Mouse (Mus musculus): ENCODE results near the gene Aes. TPM values are rescaled to one million over a fixed set of nuclear protein-coding genes. Genes with fewer than 3 reads are reported as not detected.

The Aes gene
- polyA plus RNA-seq, 1 experiment from 2014 or later = 572 TPM

DNA sequence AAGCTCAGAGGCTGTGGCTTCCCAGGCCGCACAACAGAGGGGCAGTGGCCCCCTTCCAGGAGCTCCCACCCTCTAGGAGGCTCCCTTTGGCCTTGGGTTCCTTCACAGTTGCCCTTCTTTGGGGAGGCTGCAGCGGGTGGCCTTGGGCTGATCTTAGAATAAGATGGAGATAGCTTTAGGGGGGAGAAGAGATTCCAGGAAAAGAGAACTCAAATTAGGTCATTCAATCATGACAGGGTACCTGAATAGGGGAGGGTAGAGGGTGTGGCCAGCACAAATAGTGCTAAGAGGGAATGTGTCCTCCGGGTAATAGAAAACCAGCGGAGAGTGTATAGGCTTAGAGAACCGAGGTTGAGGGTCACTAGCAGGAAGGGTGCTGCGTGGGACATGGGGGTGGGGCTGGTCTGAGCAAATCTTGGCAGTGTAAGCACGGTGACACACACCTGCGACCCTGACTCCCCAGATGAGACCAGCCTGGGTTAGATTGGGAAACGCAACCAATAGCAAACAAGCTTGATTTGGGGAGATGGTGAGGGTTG, 12.9 kb downstream of the Aes start:
- peak overlapping the region; percentile 75 for H3K27ac ChIP-seq
- peaks cover 73% of the 10 kb centered on the region for H3K4me1 ChIP-seq (replicated peaks)
- H3K36me3 ChIP-seq = no peaks in the 10 kb centered on the region
- 3% methylated on average over 9 of the region's 9 CpGs for WGBS
- H3K9me3 ChIP-seq = no peaks in the 10 kb centered on the region
- ATAC-seq = no peak
- peak overlapping the region; percentile 13; the same call in 1 of the 2 replicates for H3K4me3 ChIP-seq (replicated peaks)
- peak overlapping the region; percentile 44 for H3K4me2 ChIP-seq (replicated peaks)
- peaks cover 65% of the 10 kb centered on the region for H3K27me3 ChIP-seq
- peak overlapping the region; percentile 10; the same call in 1 of the 2 replicates for H3K9ac ChIP-seq (replicated peaks)

DNA sequence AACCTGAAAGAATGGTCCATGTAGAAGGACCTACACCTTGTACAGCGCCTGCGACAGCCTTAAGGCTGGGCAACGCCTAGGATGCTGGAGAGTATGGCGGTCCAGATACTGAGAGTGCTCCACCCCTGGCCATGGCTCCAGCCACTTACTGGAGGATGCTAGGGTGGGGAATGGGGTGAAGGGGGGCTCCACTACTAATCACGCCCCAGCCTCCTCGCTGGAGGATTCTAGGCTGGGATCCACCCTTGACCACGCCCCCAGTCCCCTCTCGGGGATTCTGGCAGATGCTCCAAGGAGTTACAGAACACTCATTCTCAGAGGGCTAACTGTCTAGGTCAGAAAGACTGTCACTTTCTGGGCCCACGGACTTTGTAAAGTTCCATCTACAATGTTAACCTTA, 13.7 kb downstream of the Aes start:
- peaks cover 66% of the 10 kb centered on the region for H3K27me3 ChIP-seq
- no peak for ATAC-seq
- peak overlapping the region; percentile 44; the same call in 1 of the 2 replicates for H3K4me2 ChIP-seq (replicated peaks)

GRCm38 (mm10) chr10:81574081-81575056, 15.1 kb downstream of the Aes start, which contains the start of gene Tle2:
Gene Tle2, plus strand, starts transcription at chr10:81574561.
- Histone ChIP-seq H3K4me3 (replicated peaks) (peak within 1 kb of the TSS; percentile 55), H3K27ac (peak within 1 kb of the TSS; percentile 59; the same call in 1 of the 2 replicates), H3K4me1 (replicated peaks) (peaks cover 53% of the 10 kb centered on the region), H3K4me2 (replicated peaks) (peak within 1 kb of the TSS; percentile 77), H3K9me3 (no peaks in the 10 kb centered on the region), H3K36me3 (no peaks in the 10 kb centered on the region), H3K27me3 (peaks cover 74% of the 10 kb centered on the region), H3K9ac (replicated peaks) (peak within 1 kb of the TSS; percentile 79)
- no peak for ATAC-seq
- 12% methylated on average over 10 of the region's 10 CpGs for WGBS

More for the DNA sequence above, 13.7 kb downstream of the Aes start:
- Histone ChIP-seq H3K9me3 (no peaks in the 10 kb centered on the region), H3K4me1 (replicated peaks) (peaks cover 67% of the 10 kb centered on the region), H3K27ac (no peak overlapping the region), H3K9ac (replicated peaks) (0 out of 2 replicates have a peak overlapping the region, but pooled peaks have one; percentile 4), H3K36me3 (no peaks in the 10 kb centered on the region), H3K4me3 (replicated peaks) (no peak overlapping the region)
- 7% methylated on average over 9 of the region's 9 CpGs for WGBS

DNA sequence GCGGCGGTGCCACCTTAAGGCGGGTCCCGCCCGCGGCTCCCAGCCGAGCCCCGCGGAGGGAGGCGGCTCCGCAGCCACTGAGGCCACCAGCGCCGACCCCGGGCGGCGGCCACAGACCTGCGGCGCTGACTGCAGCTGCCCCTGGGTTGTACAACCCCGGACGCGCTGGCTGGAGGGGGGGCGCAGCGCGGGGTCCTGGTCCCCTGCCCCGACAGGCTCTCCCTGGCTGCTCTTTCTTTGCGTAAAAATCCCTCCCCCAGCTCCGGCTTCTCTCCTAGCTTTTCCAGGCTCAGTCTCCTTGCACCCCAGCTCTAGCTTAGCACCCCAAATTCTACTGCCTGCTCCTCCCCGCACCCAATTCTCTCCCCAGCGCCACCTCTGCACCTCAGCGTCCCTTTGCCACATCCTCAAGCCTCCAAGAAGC, 15.9 kb downstream of the Aes start:
- peak overlapping the region; percentile 79 for H3K9ac ChIP-seq (replicated peaks)
- H3K27ac ChIP-seq = peak overlapping the region; percentile 59; the same call in 1 of the 2 replicates
- peak overlapping the region; percentile 77 for H3K4me2 ChIP-seq (replicated peaks)
- peaks cover 77% of the 10 kb centered on the region for H3K27me3 ChIP-seq
- no peaks in the 10 kb centered on the region for H3K9me3 ChIP-seq
- no peaks in the 10 kb centered on the region for H3K36me3 ChIP-seq
- no peak for ATAC-seq
- peak overlapping the region; percentile 55 for H3K4me3 ChIP-seq (replicated peaks)
- peaks cover 45% of the 10 kb centered on the region for H3K4me1 ChIP-seq (replicated peaks)
- under 1% methylated on average over 30 of the region's 30 CpGs for WGBS

GRCm38 (mm10) chr10:81575695-81576094, 16.4 kb downstream of the Aes start:
- Histone ChIP-seq H3K36me3 (no peaks in the 10 kb centered on the region), H3K4me2 (replicated peaks) (peak overlapping the region; percentile 77), H3K27ac (no peak overlapping the region), H3K4me1 (replicated peaks) (peaks cover 44% of the 10 kb centered on the region), H3K9me3 (no peaks in the 10 kb centered on the region), H3K9ac (replicated peaks) (peak overlapping the region; percentile 79), H3K27me3 (peaks cover 82% of the 10 kb centered on the region), H3K4me3 (replicated peaks) (peak overlapping the region; percentile 55)
- 3% methylated on average over 6 of the region's 6 CpGs for WGBS
- no peak for ATAC-seq

DNA sequence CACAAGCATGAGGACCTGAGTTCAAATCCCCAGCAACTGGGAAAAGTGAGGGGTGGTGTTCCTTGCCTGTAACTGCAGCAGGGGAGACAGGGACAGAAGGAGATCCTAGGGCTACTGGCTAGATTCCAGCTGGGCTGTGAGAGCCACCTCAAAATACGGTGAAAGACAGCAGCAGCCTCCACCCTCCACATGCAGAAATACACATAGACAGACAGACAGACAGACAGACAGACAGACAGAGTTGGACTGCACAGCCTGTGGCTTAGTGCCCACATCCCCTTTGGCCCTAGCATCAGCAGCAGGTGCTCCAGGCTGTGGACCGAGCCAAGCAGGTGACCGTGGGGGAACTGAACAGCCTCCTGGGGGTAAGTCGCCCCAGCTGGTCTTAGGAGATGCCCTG, 20.7 kb downstream of the Aes start:
- Histone ChIP-seq H3K9ac (replicated peaks) (no peak overlapping the region), H3K36me3 (no peaks in the 10 kb centered on the region), H3K27ac (no peak overlapping the region), H3K4me2 (replicated peaks) (no peak overlapping the region), H3K4me1 (replicated peaks) (peaks cover 33% of the 10 kb centered on the region), H3K27me3 (peaks cover 90% of the 10 kb centered on the region), H3K4me3 (replicated peaks) (no peak overlapping the region), H3K9me3 (no peaks in the 10 kb centered on the region)
- WGBS = 65% methylated on average over 4 of the region's 4 CpGs
- no peak for ATAC-seq

GRCm38 (mm10) chr10:81580441-81581070, 21.3 kb downstream of the Aes start:
- Histone ChIP-seq H3K9ac (replicated peaks) (no peak overlapping the region), H3K4me3 (replicated peaks) (no peak overlapping the region), H3K9me3 (no peaks in the 10 kb centered on the region), H3K27me3 (peaks cover 93% of the 10 kb centered on the region), H3K4me1 (replicated peaks) (peaks cover 27% of the 10 kb centered on the region), H3K36me3 (0 out of 2 replicates have a peak, but pooled peaks cover 2% of the 10 kb centered on the region), H3K27ac (no peak overlapping the region), H3K4me2 (replicated peaks) (no peak overlapping the region)
- WGBS = 67% methylated on average over 25 of the region's 25 CpGs
- ATAC-seq = no peak

DNA sequence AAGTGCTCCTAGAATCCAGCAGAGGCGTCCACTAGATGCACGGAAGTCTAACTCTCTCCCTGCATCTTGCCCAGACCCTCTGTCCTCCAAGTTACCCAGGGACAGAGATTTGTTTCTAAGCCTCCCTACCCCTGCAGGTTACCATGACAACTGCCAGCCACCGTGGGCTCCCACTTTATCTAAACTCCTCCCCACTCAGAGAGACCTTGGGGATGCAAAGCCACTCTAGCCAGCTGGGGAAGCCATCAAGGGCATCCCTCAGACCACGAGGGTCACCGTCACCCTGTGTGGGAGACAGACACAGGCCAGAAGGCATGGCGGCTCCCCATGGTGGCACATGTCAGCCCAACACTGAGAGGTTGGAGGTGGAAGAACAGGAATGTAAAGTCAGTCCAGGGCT, 24.1 kb downstream of the Aes start:
- 28% methylated on average over 6 of the region's 6 CpGs for WGBS
- no peaks in the 10 kb centered on the region for H3K9me3 ChIP-seq
- H3K9ac ChIP-seq (replicated peaks) = no peak overlapping the region
- no peak overlapping the region for H3K27ac ChIP-seq
- H3K4me2 ChIP-seq (replicated peaks) = no peak overlapping the region
- peaks cover 20% of the 10 kb centered on the region for H3K4me1 ChIP-seq (replicated peaks)
- H3K4me3 ChIP-seq (replicated peaks) = no peak overlapping the region
- no peak for ATAC-seq
- H3K27me3 ChIP-seq = peaks cover 90% of the 10 kb centered on the region
- peaks cover 7% of the 10 kb centered on the region; the same call in 1 of the 2 replicates for H3K36me3 ChIP-seq

GRCm38 (mm10) chr10:81588739-81589138, 29.5 kb downstream of the Aes start:
- no peak overlapping the region for H3K9ac ChIP-seq (replicated peaks)
- 77% methylated on average over 7 of the region's 7 CpGs for WGBS
- H3K27ac ChIP-seq = no peak overlapping the region
- H3K9me3 ChIP-seq = no peaks in the 10 kb centered on the region
- no peak overlapping the region for H3K4me3 ChIP-seq (replicated peaks)
- no peak for ATAC-seq
- H3K4me2 ChIP-seq (replicated peaks) = no peak overlapping the region
- H3K27me3 ChIP-seq = peaks cover 82% of the 10 kb centered on the region
- no peaks in the 10 kb centered on the region for H3K4me1 ChIP-seq (replicated peaks)
- H3K36me3 ChIP-seq = peaks cover 7% of the 10 kb centered on the region; the same call in 1 of the 2 replicates

GRCm38 (mm10) chr10:81591846-81592245, 32.6 kb downstream of the Aes start:
- no peak for ATAC-seq
- H3K27ac ChIP-seq = no peak overlapping the region
- H3K4me2 ChIP-seq (replicated peaks) = no peak overlapping the region
- 75% methylated on average over 9 of the region's 9 CpGs for WGBS
- H3K27me3 ChIP-seq = peaks cover 85% of the 10 kb centered on the region
- H3K9ac ChIP-seq (replicated peaks) = no peak overlapping the region
- H3K4me3 ChIP-seq (replicated peaks) = no peak overlapping the region
- peaks cover 5% of the 10 kb centered on the region; the same call in 1 of the 2 replicates for H3K36me3 ChIP-seq
- H3K4me1 ChIP-seq (replicated peaks) = peaks cover 19% of the 10 kb centered on the region
- H3K9me3 ChIP-seq = no peaks in the 10 kb centered on the region

DNA sequence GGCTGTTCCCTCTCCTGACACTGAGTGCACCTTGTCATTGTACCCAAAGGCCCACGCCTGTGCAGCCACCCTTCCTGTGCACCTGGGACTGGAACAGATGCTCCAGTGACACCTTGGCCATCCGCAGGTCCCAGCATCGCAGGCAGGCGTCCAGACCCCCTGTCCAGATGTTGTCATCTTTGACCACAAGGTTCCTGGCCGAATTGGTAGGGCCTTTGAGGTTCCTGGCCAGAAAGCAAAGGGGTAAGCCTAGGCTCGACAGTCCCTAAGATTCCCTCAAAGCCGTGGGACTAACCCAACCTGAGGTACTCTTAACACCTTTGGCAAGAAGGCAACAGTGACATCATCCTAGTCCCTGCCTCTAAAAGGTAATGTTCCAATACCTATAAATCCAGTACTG, 33.3 kb downstream of the Aes start:
- WGBS = 82% methylated on average over 7 of the region's 7 CpGs
- ATAC-seq = no peak
- Histone ChIP-seq H3K9ac (replicated peaks) (no peak overlapping the region), H3K4me2 (replicated peaks) (no peak overlapping the region), H3K27me3 (peaks cover 85% of the 10 kb centered on the region), H3K27ac (no peak overlapping the region), H3K36me3 (peaks cover 3% of the 10 kb centered on the region; the same call in 1 of the 2 replicates), H3K9me3 (no peaks in the 10 kb centered on the region), H3K4me1 (replicated peaks) (peaks cover 27% of the 10 kb centered on the region), H3K4me3 (replicated peaks) (no peak overlapping the region)
